Mouse (Mus musculus) gonadal fat pad, adult 2 months (tissue): ENCODE results near the gene Hist2h3b. TPM values are rescaled to one million over a fixed set of nuclear protein-coding genes. Genes with fewer than 3 reads are reported as not detected.
A peak's percentile ranks its signal among the peaks of the same experiment; 100 is the strongest.
"Not testable (repeated sequence)": the region's sequence is repeated elsewhere in the genome, so short reads cannot be mapped to it uniquely, and the experiment has no call there.

ENCODE experiments used
- DNase-seq: peaks from one replicate; pipeline ENCODE4 v3.0.0-alpha.2; 2012; ENCODE audit warnings: low read depth
- polyA plus RNA-seq: library from polyadenylated mRNA; depleted of rRNA; stranded (reverse); fragments of >200 nt; gene quantifications from 2 replicates; pipeline ENCODE4 v1.2.3, GENCODE M21; 2012

The Hist2h3b gene
- polyA plus RNA-seq, 1 experiment, result 34.5 TPM

GRCm38 (mm10) chr3:96262216-96262875, 6.1 kb upstream of the Hist2h3b start:
- peak; percentile 77 for DNase-seq

- DNase-seq, result no peak
Measured at GRCm38 (mm10) chr3:96262979-96263550, 5.4 kb upstream of the Hist2h3b start, which contains the start of gene Hist2h4. Gene Hist2h4, minus strand, starts transcription at chr3:96263311.

GRCm38 (mm10) chr3:96263558-96264403, 4.7 kb upstream of the Hist2h3b start:
- DNase-seq, result no peak

- DNase-seq, result no peak
Measured at GRCm38 (mm10) chr3:96264404-96264949, 4.0 kb upstream of the Hist2h3b start.

GRCm38 (mm10) chr3:96266132-96266710, 2.2 kb upstream of the Hist2h3b start:
- no peak for DNase-seq

- no peak for DNase-seq
Measured at GRCm38 (mm10) chr3:96267541-96267940, 913 bp upstream of the Hist2h3b start.

GRCm38 (mm10) chr3:96268776-96269378, 423 bp downstream of the Hist2h3b start:
- DNase-seq, result not testable (repeated sequence)

GRCm38 (mm10) chr3:96269511-96270474, 1.3 kb downstream of the Hist2h3b start, which contains the start of gene Hist2h2bb:
Gene Hist2h2bb, plus strand, starts transcription at chr3:96269752.
- DNase-seq, result peak; percentile 84

GRCm38 (mm10) chr3:96273591-96274465, 5.4 kb downstream of the Hist2h3b start:
- DNase-seq, result no peak

GRCm38 (mm10) chr3:96277428-96277799, 9.0 kb downstream of the Hist2h3b start:
- no peak for DNase-seq

- no peak for DNase-seq
Measured at GRCm38 (mm10) chr3:96277800-96278624, 9.6 kb downstream of the Hist2h3b start.

- DNase-seq, result no peak
Measured at GRCm38 (mm10) chr3:96280660-96281059, 12.2 kb downstream of the Hist2h3b start.

- DNase-seq, result no peak
Measured at GRCm38 (mm10) chr3:96284457-96284856, 16.0 kb downstream of the Hist2h3b start.

- not testable (repeated sequence) for DNase-seq
Measured at GRCm38 (mm10) chr3:96287334-96287733, 18.9 kb downstream of the Hist2h3b start.

GRCm38 (mm10) chr3:96289201-96289600, 20.7 kb downstream of the Hist2h3b start:
- no peak for DNase-seq

- DNase-seq, result not testable (repeated sequence)
Measured at GRCm38 (mm10) chr3:96290727-96291126, 22.3 kb downstream of the Hist2h3b start.

GRCm38 (mm10) chr3:96292641-96293040, 24.2 kb downstream of the Hist2h3b start:
- no peak for DNase-seq

- no peak for DNase-seq
Measured at GRCm38 (mm10) chr3:96293368-96293767, 24.9 kb downstream of the Hist2h3b start.
